Mouse (Mus musculus) heart, postnatal 10 days (tissue): ENCODE measurements around the gene Kcnab2. TPM values are rescaled to one million over a fixed set of nuclear protein-coding genes. Genes with fewer than 3 reads are reported as not detected.

Source experiments
- total RNA-seq, 2 experiments: library from RNA; stranded (reverse); gene quantifications; 2 replicates each; pipeline ENCODE4 v1.2.3; 2021

Gene Kcnab2
- total RNA-seq, 2 experiments from 2014 or later: 2.4 to 2.7 TPM

Other genes with a start within 250 kb of the Kcnab2 start
- 10 to 100 TPM; 30.2 to 31.3 TPM for gene Gpr153, start 203.6 kb downstream of the Kcnab2 start, total RNA-seq
- not detected for gene Hes3, start 186.2 kb downstream of the Kcnab2 start, total RNA-seq
- gene Icmt, start 180.6 kb downstream of the Kcnab2 start, total RNA-seq: 10 to 100 TPM; 27.3 to 33.4 TPM
- 100 to 1,000 TPM in 1 of 2 experiments, 10 to 100 TPM in 1; 95.9 to 112 TPM for gene Rnf207, start 158.9 kb downstream of the Kcnab2 start, total RNA-seq
- 100 to 1,000 TPM; 283 to 290 TPM for gene Rpl22, start 152.1 kb downstream of the Kcnab2 start, total RNA-seq
- gene Chd5, start 139.2 kb downstream of the Kcnab2 start, total RNA-seq: under 1 TPM; 0.05 to 0.17 TPM
- gene Nphp4, start 1.2 kb downstream of the Kcnab2 start, total RNA-seq: 1 to 10 TPM; 1.3 to 1.4 TPM